Mouse (Mus musculus) gastrocnemius, adult 2 months (tissue): ENCODE results near the gene Nkx1-1. TPM values are rescaled to one million over a fixed set of nuclear protein-coding genes. Genes with fewer than 3 reads are reported as not detected.

ENCODE experiments used
- DNase-seq: peaks from one replicate; pipeline ENCODE4 v3.0.0; 2022
- H3K27ac ChIP-seq: fragments of 200-600 bp; 2 replicates; pipeline ENCODE4 v1.8.1; 2022; ENCODE audit warnings: mild to moderate bottlenecking
- H3K4me3 ChIP-seq: fragments of 200-600 bp; 2 replicates; pipeline ENCODE4 v1.8.1; 2022; ENCODE audit warnings: mild to moderate bottlenecking, moderate library complexity
- CTCF ChIP-seq: fragments of 200-600 bp; IDR thresholded peaks from 2 replicates; pipeline ENCODE4 v1.8.1; 2022; ENCODE audit warnings: antibody characterized with exemption, mild to moderate bottlenecking, moderate library complexity
- intact Hi-C: fragments of 180-260 bp; cut with DNase I; formaldehyde crosslinking; loops from one replicate; pipeline ENCODE4 v1.15.1; 2025
- total RNA-seq, 2 experiments: library from RNA; stranded (reverse); gene quantifications; 2 replicates each; pipeline ENCODE4 v1.2.3; 2021

Nkx1-1 gene
- total RNA-seq, 2 experiments from 2014 or later, result not detected

GRCm38 (mm10) chr5:33387550-33387949, 46.2 kb downstream of the Nkx1-1 start:
- Histone ChIP-seq H3K4me3 (no peak overlapping the region), H3K27ac (no peak overlapping the region)
- intact Hi-C loops, result no loop called here
- no peak for DNase-seq
- TF ChIP-seq CTCF, result no peak

Other genes with a start within 250 kb of the Nkx1-1 start
- 1 to 10 TPM; 1.4 to 5.4 TPM for gene Spon2, start 215.5 kb downstream of the Nkx1-1 start, total RNA-seq
- 100 to 1,000 TPM; 223 to 241 TPM for gene Ctbp1, start 159.0 kb downstream of the Nkx1-1 start, total RNA-seq
- gene Maea, start 98.5 kb downstream of the Nkx1-1 start, total RNA-seq, result 10 to 100 TPM; 56.1 to 64.5 TPM
- gene Uvssa, start 55.4 kb downstream of the Nkx1-1 start, total RNA-seq, result 1 to 10 TPM; 2.9 to 3.4 TPM
- gene Fam53a, start 195.7 kb upstream of the Nkx1-1 start, total RNA-seq, result 10 to 100 TPM; 59.4 to 68.6 TPM
- gene Gm9903, start 195.9 kb upstream of the Nkx1-1 start, total RNA-seq, result under 1 TPM in 1 of 2 experiments, not detected in 1; 0.64 TPM
- gene Slbp, start 218.6 kb upstream of the Nkx1-1 start, total RNA-seq, result 1 to 10 TPM; 6.3 to 7.7 TPM
- gene Tacc3, start 224.2 kb upstream of the Nkx1-1 start, total RNA-seq, result 1 to 10 TPM in 1 of 2 experiments, under 1 TPM in 1; 0.97 to 1.3 TPM
- 10 to 100 TPM in 1 of 2 experiments, 1 to 10 TPM in 1; 9.0 to 11.7 TPM for gene Tmem129, start 224.4 kb upstream of the Nkx1-1 start, total RNA-seq